Mouse (Mus musculus): ENCODE results near the gene Cars.
"Not testable (repeated sequence)": the region's sequence is repeated elsewhere in the genome, so short reads cannot be mapped to it uniquely, and the experiment has no call there.

Gene Cars

DNA sequence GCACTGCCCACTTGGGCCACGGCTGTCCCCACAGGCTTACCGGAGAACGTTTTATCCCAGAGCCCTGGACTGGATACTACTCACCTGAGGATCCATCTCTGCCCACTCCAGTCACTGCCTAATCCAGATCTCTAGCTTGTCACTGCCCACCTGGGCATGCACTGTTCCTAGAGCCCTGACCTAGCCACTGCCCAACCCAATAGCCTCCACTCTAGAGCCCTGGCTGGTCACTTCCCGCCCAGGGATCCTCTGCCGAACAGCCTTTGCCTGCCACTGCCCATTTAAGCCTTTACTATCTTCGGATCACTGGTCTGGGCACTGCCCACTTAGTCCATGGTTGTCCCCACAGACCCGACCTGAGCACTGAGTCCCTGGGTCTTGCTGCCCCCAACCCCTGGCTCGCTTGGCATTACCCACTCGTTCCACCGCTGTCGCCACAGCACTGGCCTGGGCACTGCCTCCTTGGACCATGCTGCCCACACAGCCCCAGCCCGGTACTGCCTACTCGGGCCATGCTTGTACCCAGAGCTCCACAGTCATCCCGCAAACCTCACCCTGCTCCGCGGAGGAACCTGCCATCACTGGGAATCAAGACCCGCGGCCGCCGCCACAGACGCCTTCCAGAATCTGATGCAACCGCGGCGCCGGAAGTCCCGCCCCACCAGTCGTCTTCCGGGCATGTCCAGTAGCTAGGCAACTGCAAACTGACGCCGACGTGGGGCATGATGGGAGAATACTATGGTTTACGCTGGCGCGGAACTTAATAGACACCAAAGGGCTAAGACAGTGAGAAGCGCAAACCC, at the start of gene Cars:
Gene Cars (minus strand): TSS at position 663 of the 803 bp plus-strand sequence.
- peak; percentile 97 for DNase-seq

DNA sequence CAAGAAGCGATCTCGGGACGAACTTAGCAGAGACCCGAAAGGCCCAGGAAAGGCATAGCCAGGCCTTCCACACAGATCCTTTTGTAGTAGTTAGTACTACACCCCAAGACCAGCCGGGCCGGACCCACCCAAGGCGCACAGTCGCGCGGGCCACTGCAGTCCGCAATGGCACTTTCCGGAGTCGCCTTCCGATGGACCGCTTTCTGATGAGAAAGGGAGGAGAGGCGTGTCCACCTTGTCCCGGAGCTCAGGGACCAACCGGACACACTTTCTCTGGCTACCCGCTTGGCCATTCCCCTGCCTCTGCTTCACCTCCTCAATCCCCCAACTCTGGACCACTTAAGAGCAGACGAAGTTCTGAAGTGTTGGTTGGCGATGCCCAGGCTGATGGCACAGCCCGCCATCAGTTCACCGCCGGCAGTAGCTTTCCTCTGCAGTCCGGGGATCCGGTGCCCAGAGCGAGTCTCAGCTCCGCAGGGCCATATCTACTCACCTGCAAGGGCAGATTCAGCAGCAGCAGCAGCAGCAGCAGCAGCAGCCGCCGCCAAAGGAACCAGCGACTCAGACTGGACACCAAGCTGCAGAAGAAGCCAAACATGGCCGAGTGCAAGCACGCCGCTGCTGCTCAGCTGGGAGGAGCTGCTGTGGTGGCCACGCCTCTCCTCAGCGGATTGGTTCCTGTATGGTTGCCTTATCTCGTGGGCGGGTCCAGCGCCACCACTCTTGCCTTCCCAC, 49.3 kb upstream of the Cars start, which contains the start of gene Tnfrsf22:
Gene Tnfrsf22 (minus strand): TSS at position 628 of the 735 bp plus-strand sequence.
- DNase-seq = peak; percentile 80

DNA sequence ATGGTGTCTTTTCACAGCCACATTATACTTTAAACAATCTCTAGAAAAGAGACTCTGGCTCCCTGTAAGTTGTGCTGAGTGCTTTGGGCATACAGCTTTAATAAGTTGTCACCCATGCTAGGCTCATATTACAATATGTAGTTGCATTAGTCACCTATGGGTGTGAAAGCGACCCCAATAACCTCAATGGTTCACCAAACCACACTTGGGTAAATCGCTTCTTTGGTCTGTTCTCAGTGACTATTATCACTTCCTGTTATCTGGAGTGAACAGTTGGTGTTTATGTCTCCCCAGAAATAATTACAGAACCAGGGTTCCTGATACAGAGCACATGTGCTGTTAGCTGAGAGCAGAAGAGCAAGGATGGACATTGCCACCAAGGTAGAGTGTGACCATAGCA, 44.1 kb upstream of the Cars start:
- DNase-seq = not testable (repeated sequence)

- DNase-seq = no peak
Measured at GRCm38 (mm10) chr7:143636674-143637073, 36.8 kb upstream of the Cars start.

- DNase-seq = no peak
Measured at GRCm38 (mm10) chr7:143631503-143631902, 31.6 kb upstream of the Cars start.

DNA sequence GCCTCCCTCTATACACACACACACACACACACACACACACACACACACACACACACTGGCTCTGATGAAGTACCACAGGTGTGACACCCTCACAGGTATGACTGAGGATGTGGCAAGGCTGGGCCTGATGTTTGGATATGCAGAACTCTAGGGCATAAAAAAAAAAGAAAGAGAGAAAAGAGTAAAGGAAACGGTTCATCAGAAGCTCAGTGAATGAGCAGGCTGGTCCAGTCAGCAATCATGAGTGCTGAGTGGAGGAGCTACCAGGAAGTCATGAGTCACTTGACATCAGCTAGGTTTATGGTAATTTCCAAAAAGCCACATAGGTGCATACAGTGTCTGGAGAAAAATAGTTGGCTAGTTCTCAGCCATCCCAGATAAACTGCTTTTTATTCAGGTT, 29.6 kb upstream of the Cars start:
- peak; percentile 17 for DNase-seq

DNA sequence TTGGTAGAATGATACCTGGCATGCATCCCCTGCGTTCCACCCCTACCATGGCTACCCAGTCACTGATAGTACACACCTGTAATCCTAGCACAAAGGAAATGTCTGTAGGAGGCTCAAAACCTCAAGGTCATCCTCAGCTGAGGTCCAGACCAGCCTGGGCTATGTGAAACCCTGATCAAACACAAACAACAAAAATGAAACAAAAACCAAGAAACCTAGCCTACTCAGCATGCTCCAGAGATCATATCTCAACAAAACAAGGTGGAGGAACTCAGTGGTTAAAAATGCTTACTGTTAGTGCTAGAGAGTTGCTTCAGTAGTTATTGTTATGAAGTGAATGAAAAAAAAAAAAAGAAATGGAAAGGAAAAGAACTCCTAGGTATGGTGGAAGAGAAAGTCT, 28.6 kb upstream of the Cars start, which contains the start of gene Tnfrsf26:
Gene Tnfrsf26 (minus strand): TSS at position 183 of the 400 bp plus-strand sequence.
- no peak for DNase-seq

DNA sequence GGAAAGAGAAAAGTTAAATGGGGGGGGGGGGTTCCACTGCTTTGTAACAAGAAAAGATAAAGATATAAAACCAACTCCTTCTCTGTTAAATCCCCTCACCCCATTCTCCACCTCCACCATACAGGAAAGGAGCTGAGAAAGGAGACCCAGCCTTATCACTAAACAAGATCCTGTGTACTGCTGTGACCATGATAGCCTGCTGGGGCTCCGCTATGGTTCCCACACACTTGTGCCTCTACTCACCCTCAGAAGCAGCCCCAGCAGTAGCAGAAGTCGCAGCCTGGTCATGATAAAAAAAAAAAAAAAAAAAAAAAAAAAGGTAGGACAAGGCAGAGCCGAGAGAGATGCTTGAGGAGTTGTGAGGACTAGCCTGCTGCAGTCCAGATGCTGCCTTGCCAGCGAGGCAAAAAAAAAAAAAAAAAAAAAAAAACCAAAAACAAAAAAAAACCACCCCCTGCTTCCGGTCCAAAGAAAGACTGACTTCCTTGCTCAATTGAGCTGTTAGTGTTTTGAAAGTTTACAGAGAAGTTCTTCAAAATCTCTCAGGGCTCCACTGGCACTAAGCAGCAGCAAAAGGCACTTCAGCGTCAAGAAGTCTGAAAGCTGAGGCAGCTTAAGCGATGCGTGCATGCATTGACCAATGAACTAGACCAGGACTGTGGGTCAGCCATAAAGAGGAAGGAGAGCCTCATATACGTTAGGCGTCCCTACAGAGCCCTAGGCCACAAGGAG, 27.8 kb upstream of the Cars start:
- peak; percentile 23 for DNase-seq

GRCm38 (mm10) chr7:143626178-143626577, 26.3 kb upstream of the Cars start:
- no peak for DNase-seq

DNA sequence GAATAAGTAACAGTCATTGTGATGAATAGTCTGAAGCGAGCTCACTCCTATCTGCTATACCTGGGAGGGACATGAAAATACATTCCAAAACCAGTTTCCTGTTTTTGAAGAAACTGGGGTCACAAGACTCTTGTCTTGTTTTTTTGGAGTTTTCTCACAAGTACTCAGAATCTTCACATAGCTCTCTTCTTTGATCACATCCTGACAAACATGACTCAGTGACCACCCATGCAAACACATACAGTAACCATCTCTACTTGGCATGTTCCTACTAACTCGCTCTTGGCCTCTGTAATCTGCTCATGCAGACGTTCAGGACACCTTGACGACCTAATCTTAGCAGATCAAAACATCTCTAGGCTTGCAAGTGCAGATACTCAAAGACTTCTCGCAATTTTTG, 25.3 kb upstream of the Cars start:
- DNase-seq = no peak

- no peak for DNase-seq
Measured at GRCm38 (mm10) chr7:143624561-143624960, 24.7 kb upstream of the Cars start.

GRCm38 (mm10) chr7:143620951-143621350, 21.1 kb upstream of the Cars start:
- DNase-seq = no peak

GRCm38 (mm10) chr7:143614404-143615135, 14.7 kb upstream of the Cars start:
- no peak for DNase-seq

DNA sequence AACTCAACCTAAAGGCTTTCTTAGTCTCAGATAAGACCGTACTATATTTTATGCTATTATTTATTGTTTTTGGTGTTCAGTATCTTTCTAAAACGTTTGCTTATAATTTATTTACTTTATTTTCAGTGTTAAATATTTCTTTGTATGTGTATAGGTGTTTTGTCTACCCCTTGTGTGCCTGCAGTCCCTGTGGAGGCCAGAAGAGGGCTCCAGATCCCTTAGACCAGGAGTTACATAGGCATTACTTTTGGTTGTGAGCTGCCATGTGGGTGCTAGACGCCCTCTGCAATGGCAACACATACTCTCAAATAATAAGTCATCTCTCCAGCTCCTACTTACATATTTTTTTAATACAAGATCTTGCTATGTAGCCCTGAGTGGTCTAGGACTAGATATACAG, 12.3 kb upstream of the Cars start:
- DNase-seq = peak; percentile 44

DNA sequence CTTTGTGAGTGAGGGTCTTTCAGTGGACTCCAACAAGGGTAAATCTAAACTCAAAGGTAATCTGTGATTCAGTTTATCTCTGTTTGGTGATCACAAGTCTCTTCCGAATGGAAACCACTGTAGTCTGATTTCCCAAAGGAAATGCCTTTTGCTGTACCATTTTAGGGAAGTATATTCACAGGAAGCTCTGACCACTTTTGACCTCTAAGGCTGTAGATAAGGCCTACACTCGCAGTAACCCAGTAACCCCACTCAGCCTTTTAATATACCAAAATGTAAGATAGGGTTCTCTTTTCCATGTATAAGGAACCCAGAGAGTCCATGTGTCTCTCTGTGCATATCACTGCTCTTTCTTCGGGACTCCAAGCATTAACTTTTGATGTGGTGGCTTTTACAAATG, 5.4 kb upstream of the Cars start:
- no peak for DNase-seq

DNA sequence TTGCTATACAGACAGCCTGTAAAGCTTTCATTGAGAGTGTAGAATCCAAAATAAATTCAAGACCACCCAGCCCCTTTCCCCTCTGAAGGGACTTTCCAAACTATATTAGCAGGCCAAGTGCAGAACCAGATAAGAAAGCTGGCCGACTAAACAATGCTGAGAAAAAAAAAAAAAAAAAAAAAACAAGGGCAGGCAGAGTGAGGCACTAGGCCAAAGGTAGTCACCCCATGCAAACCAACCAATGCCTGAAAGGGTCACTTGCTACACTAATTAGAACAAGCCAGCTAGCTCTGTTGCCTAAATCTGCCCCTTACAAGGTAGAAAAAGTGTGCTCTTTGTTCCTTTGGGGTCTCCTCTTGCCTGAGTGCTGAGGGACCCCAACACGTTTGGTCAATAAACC, 5.0 kb upstream of the Cars start:
- no peak for DNase-seq

- no peak for DNase-seq
Measured at GRCm38 (mm10) chr7:143601705-143602104, 1.8 kb upstream of the Cars start.

GRCm38 (mm10) chr7:143600231-143600740, 396 bp upstream of the Cars start:
- DNase-seq = no peak

DNA sequence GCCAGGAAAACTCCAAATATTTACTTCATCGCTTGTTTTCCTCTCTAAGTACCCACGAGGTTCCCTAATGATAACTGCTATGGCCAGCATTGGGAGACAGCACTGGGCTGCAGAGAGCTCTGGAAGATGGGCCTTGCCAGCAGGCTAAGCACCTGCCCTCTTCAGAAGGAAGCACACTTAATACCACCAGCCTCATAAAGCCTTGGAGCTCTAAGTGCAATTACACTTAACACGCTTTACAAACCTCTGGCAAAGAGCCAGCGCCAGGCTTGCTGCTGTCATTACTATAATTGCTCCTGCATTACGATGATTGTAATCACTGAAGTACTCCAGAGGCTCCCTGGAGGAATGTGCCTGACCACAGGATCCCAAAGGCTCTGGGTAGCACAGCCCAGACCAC, 5.0 kb downstream of the Cars start:
- no peak for DNase-seq

DNA sequence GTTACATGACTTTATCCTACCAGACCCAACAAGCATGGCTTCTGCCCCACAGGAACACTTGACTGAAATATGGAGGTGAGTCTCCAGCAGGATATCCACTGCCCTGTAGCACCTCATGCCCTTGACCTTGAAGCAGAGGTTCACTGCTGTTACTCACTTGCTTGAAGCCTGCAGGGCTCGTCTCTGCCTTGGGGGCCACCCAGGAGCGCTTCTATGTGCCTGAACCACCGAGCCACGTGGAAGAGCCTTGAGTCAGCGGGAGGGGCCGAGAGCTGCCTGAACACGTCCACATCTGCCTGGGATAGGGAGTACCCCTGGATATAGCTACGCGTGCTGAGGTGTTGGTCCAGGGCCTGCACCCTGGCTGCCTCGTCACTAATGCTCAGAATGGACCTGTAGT, 7.6 kb downstream of the Cars start:
- DNase-seq = no peak

- DNase-seq = no peak
Measured at GRCm38 (mm10) chr7:143588006-143588405, 11.9 kb downstream of the Cars start.

GRCm38 (mm10) chr7:143587586-143587985, 12.3 kb downstream of the Cars start:
- no peak for DNase-seq
